Mouse (Mus musculus) spleen, adult 2 months (tissue): ENCODE results near the gene Scml4.

Source experiments
- CTCF ChIP-seq: fragments of 200-500 bp; IDR thresholded peaks from 2 replicates; pipeline ENCODE4 v1.5.1; 2011; ENCODE audit warnings: mild to moderate bottlenecking, inconsistent platforms; ENCODE audit not compliant: insufficient read depth, insufficient read length, insufficient replicate concordance; ENCODE audit errors: extremely low read depth
- POLR2A ChIP-seq: fragments of 200-500 bp; IDR thresholded peaks from 2 replicates; pipeline ENCODE4 v1.6.1; 2011; ENCODE audit warnings: low read depth, low read length, inconsistent platforms

GRCm38 (mm10) chr10:42963061-42963460 lies 102.9 kb downstream of the Scml4 start:
- TF ChIP-seq CTCF (no peak), POLR2A (no peak)
